Mouse (Mus musculus) mesoderm, embryonic 11.5 days (tissue): Measurements from ENCODE around the gene Pabpc4.
"Not testable (repeated sequence)": the region's sequence is repeated elsewhere in the genome, so short reads cannot be mapped to it uniquely, and the experiment has no call there.

Experiments used
- DNase-seq: peaks from one replicate; pipeline ENCODE4 v3.0.0-alpha.2; 2012; ENCODE audit warnings: low read depth, low spot score

The Pabpc4 gene

GRCm38 (mm10) chr4:123297195-123297960 is 35.2 kb downstream of the Pabpc4 start:
- no peak for DNase-seq

- DNase-seq = no peak
Observed at GRCm38 (mm10) chr4:123298226-123298625, 36.1 kb downstream of the Pabpc4 start.

- DNase-seq = no peak
Observed at GRCm38 (mm10) chr4:123298980-123299670, 37.0 kb downstream of the Pabpc4 start.

GRCm38 (mm10) chr4:123305789-123306188 is 43.6 kb downstream of the Pabpc4 start:
- peak; percentile 74 for DNase-seq

GRCm38 (mm10) chr4:123306999-123307398 is 44.8 kb downstream of the Pabpc4 start:
- DNase-seq = no peak

- DNase-seq = no peak
Observed at GRCm38 (mm10) chr4:123308292-123308691, 46.1 kb downstream of the Pabpc4 start.

- DNase-seq = no peak
Observed at GRCm38 (mm10) chr4:123311845-123312244, 49.7 kb downstream of the Pabpc4 start.

GRCm38 (mm10) chr4:123313010-123313409 is 50.9 kb downstream of the Pabpc4 start:
- no peak for DNase-seq

- DNase-seq = no peak
Observed at GRCm38 (mm10) chr4:123314497-123314896, 52.3 kb downstream of the Pabpc4 start.

GRCm38 (mm10) chr4:123322910-123323309 is 60.8 kb downstream of the Pabpc4 start:
- DNase-seq = not testable (repeated sequence)

- DNase-seq = no peak
Observed at GRCm38 (mm10) chr4:123323534-123323933, 61.4 kb downstream of the Pabpc4 start, which contains the start of gene Oxct2a. TSS of gene Oxct2a (minus strand) at chr4:123323634.

- DNase-seq = no peak
Observed at GRCm38 (mm10) chr4:123326087-123326486, 63.9 kb downstream of the Pabpc4 start.

GRCm38 (mm10) chr4:123327630-123328029 is 65.5 kb downstream of the Pabpc4 start:
- DNase-seq = no peak

- no peak for DNase-seq
Observed at GRCm38 (mm10) chr4:123328946-123329345, 66.8 kb downstream of the Pabpc4 start.

GRCm38 (mm10) chr4:123331326-123331725 is 69.2 kb downstream of the Pabpc4 start:
- DNase-seq = no peak

GRCm38 (mm10) chr4:123331961-123332360 is 69.8 kb downstream of the Pabpc4 start:
- DNase-seq = not testable (repeated sequence)

GRCm38 (mm10) chr4:123333151-123333550 is 71.0 kb downstream of the Pabpc4 start:
- DNase-seq = no peak

- DNase-seq = no peak
Observed at GRCm38 (mm10) chr4:123334177-123334576, 72.0 kb downstream of the Pabpc4 start.

- DNase-seq = not testable (repeated sequence)
Observed at GRCm38 (mm10) chr4:123335244-123335643, 73.1 kb downstream of the Pabpc4 start.

GRCm38 (mm10) chr4:123335796-123336585 is 73.8 kb downstream of the Pabpc4 start:
- no peak for DNase-seq

- DNase-seq = no peak
Observed at GRCm38 (mm10) chr4:123337693-123338092, 75.5 kb downstream of the Pabpc4 start.

- no peak for DNase-seq
Observed at GRCm38 (mm10) chr4:123340232-123340631, 78.1 kb downstream of the Pabpc4 start.
